Mouse (Mus musculus) macrophage (primary cell): ENCODE measurements around the gene Atg9a. TPM values are rescaled to one million over a fixed set of nuclear protein-coding genes. Genes with fewer than 3 reads are reported as not detected.
A peak's percentile ranks its signal among the peaks of the same experiment; 100 is the strongest.
"Not testable (repeated sequence)": the region's sequence is repeated elsewhere in the genome, so short reads cannot be mapped to it uniquely, and the experiment has no call there.

ENCODE experiments used
- H3K27ac ChIP-seq: fragments of 350-480 bp; formaldehyde crosslinking; 2 replicates; pipeline ENCODE4 v1.9.0; 2021
- H3K36me3 ChIP-seq: fragments of 350-480 bp; formaldehyde crosslinking; 2 replicates; pipeline ENCODE4 v1.9.0; 2021; ENCODE audit errors: inconsistent target
- H3K4me3 ChIP-seq: fragments of 350-480 bp; formaldehyde crosslinking; 2 replicates; pipeline ENCODE4 v1.9.0; 2021; ENCODE audit errors: inconsistent target
- H3K79me2 ChIP-seq: fragments of 350-480 bp; formaldehyde crosslinking; 2 replicates; pipeline ENCODE4 v1.9.0; 2021; ENCODE audit errors: inconsistent target
- WGBS: methylation state at CpG from one replicate; pipeline ENCODE4 v1.1.7; 2026; ENCODE audit warnings: inconsistent platforms; ENCODE audit not compliant: missing documents; 5-methylcytosine and 5-hydroxymethylcytosine counted together
- polyA plus RNA-seq: library from polyadenylated mRNA; stranded (reverse); fragments of 250-400 nt; gene quantifications from 3 replicates; pipeline ENCODE4 v1.2.4, GENCODE M21; 2018; ENCODE audit warnings: inconsistent platforms
- total RNA-seq, 78 experiments: library from RNA; depleted of rRNA; stranded (reverse); fragments of 250-400 nt; gene quantifications; 1 replicate in 9 of 78; 2 replicates in 24 of 78; 3 replicates in 43 of 78; 4 replicates in 2 of 78; pipeline ENCODE4 v1.2.4; 2018; ENCODE audit warnings: inconsistent platforms in 56 of 78

Gene Atg9a
- total RNA-seq (2018; cell fraction: chromatin; rRNA removed): 100 to 1,000 TPM in 1 of 26 experiments, 10 to 100 TPM in 25; 33.1 to 101 (median 49.1) TPM
- 10 to 100 TPM; 13.7 to 24.7 (median 19.8) TPM for total RNA-seq (2018; cell fraction: cytosol; rRNA removed)
- 10 to 100 TPM; 27.1 to 76.2 (median 43.3) TPM for total RNA-seq (2018; cell fraction: nucleus; rRNA removed)
- 9.0 to 21.6 TPM (median 10.2 TPM) in 3 replicates for polyA plus RNA-seq

DNA sequence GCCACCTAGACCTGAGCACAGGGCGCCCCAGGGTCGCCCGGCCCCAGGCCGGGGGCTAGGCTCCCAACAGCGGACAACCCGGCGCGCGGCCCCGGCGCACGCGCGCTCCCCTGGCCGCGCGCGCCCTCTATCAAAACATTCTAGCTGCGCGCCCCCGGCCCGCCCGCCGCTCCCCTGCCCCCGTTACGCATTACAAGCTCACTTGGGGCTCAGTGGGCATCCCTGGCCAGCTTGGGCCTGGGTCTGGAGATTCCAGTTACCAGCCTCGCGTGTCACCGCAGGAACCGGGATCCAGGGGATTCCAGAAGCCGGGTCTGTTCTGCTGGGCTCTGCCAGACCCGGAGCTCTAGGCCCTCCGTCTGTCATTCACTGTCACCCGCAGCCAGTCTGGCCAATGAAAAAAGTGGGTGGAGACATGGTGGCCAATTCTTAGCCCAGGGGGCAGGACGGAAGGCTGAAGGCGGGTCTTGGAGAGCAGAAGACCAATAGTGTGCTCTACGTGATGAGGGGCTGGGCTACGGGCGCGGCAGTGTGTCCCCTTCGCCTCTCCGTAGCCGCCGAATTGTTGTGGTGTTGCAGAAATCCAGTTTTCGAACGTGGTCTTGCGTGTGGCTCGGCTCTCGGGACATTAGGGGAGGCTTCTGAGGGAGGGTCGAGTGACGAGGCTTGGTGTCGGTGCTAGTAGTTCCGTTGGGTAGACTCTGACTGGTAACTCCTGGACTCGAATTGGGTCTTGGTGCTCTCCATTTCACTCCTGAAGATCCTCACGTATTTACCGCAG, at the start of gene Atg9a, which contains the start of gene Ankzf1:
Gene Atg9a, minus strand, starts transcription at position 575 of the 781 bp plus-strand sequence.
Gene Ankzf1, plus strand, starts transcription at position 530 of the 781 bp plus-strand sequence.
- peak within 1 kb of the TSS; percentile 88 for H3K4me3 ChIP-seq
- WGBS: under 1% methylated on average over 56 of the region's 56 CpGs
- H3K36me3 ChIP-seq: peaks cover 19% of the 10 kb centered on the region; the same call in 1 of the 2 replicates
- H3K27ac ChIP-seq: peak within 1 kb of the TSS; percentile 85
- H3K79me2 ChIP-seq: peaks cover 14% of the 10 kb centered on the region; the same call in 1 of the 2 replicates

- Histone ChIP-seq H3K27ac (no peak overlapping the region), H3K4me3 (no peak overlapping the region), H3K79me2 (no peaks in the 10 kb centered on the region), H3K36me3 (no peaks in the 10 kb centered on the region)
- 92% methylated on average over 10 of the region's 10 CpGs for WGBS
Observed at GRCm38 (mm10) chr1:75239591-75239990, 47.6 kb upstream of the Atg9a start.

GRCm38 (mm10) chr1:75236117-75237050, 44.4 kb upstream of the Atg9a start, which contains the start of gene Dnajb2:
Gene Dnajb2 (plus strand): TSS chr1:75236406.
- Histone ChIP-seq H3K36me3 (no peaks in the 10 kb centered on the region), H3K27ac (no peak within 1 kb of the TSS), H3K79me2 (no peaks in the 10 kb centered on the region), H3K4me3 (peak within 1 kb of the TSS; percentile 41)
- 1% methylated on average over 61 of the region's 64 CpGs for WGBS

- Histone ChIP-seq H3K36me3 (no peaks in the 10 kb centered on the region), H3K4me3 (no peak overlapping the region), H3K27ac (no peak overlapping the region), H3K79me2 (no peaks in the 10 kb centered on the region)
- WGBS: under 1% methylated on average over 8 of the region's 8 CpGs
Observed at GRCm38 (mm10) chr1:75234606-75235005, 42.6 kb upstream of the Atg9a start.

DNA sequence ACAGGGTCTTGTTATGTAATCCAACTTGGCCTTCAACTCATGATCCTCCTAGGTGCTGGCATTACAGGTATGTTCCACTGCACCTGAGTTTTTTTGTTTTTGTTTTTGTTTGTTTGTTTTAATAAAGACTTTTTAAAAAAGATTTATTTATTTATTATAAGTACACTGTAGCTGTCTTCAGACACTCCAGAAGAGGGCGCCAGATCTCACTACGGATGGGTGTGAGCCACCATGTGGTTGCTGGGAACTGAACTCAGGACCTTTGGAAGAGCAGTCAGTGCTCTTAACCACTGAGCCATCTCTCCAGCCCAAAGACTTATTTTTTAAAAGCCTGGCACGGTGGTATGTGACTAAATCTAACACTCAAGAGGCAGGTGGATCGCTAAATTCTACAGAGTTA, 40.5 kb upstream of the Atg9a start:
- H3K4me3 ChIP-seq, H3K79me2 ChIP-seq, H3K27ac ChIP-seq, H3K36me3 ChIP-seq: not testable (repeated sequence)
- 85% methylated on average over 4 of the region's 4 CpGs for WGBS

GRCm38 (mm10) chr1:75231664-75232152, 39.7 kb upstream of the Atg9a start, which contains the start of gene A630095N17Rik:
Gene A630095N17Rik (minus strand): TSS chr1:75232102.
- Histone ChIP-seq H3K79me2 (no peaks in the 10 kb centered on the region), H3K36me3 (no peaks in the 10 kb centered on the region), H3K27ac (no peak within 1 kb of the TSS), H3K4me3 (no peak within 1 kb of the TSS)
- 94% methylated on average over 5 of the region's 5 CpGs for WGBS

- Histone ChIP-seq H3K27ac (no peak overlapping the region), H3K79me2 (no peaks in the 10 kb centered on the region), H3K4me3 (no peak overlapping the region), H3K36me3 (no peaks in the 10 kb centered on the region)
- WGBS: 85% methylated on average over 4 of the region's 4 CpGs
Observed at GRCm38 (mm10) chr1:75231224-75231623, 39.2 kb upstream of the Atg9a start.

DNA sequence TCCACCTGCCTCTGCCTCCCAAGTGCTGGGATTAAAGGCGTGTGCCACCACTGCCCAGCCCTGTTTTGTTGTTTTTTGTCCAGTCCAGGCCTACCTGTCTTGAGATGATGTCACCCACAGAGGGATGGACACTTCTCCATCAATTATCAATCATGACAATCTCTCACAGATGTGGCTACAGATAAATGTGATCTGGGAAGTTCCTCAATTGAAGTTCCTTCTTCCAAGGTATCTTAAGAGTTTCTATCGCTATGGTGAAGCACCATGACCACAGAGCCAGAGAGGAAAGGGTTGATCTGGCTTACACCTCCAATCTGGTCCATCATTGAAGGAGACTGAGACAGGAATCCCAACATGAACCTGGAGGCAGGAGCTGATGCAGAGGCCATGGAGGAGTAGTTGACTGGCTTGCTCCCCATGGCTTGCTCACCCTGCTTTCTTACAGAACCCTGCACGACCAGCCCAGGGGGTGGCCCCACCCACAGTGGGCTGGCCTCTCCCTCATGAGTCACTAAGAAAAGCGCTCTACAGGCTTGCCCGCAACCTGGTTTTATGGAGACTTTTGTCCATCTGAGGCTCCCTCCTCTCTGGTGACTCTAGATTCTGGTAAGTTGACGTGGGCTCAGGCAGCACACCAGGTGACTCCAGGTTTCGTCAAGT, 38.5 kb upstream of the Atg9a start:
- 46% methylated on average over 7 of the region's 7 CpGs for WGBS
- Histone ChIP-seq H3K4me3 (no peak overlapping the region), H3K27ac (no peak overlapping the region), H3K79me2 (no peaks in the 10 kb centered on the region), H3K36me3 (no peaks in the 10 kb centered on the region)

- no peaks in the 10 kb centered on the region for H3K36me3 ChIP-seq
- H3K4me3 ChIP-seq: no peak overlapping the region
- no peaks in the 10 kb centered on the region for H3K79me2 ChIP-seq
- H3K27ac ChIP-seq: no peak overlapping the region
- 34% methylated on average over 4 of the region's 4 CpGs for WGBS
Observed at GRCm38 (mm10) chr1:75229158-75229557, 37.2 kb upstream of the Atg9a start.

- Histone ChIP-seq H3K27ac (no peak overlapping the region), H3K4me3 (no peak overlapping the region), H3K36me3 (no peaks in the 10 kb centered on the region), H3K79me2 (no peaks in the 10 kb centered on the region)
- WGBS: 100% methylated on average over 1 of the region's 1 CpGs
Observed at GRCm38 (mm10) chr1:75227653-75228052, 35.7 kb upstream of the Atg9a start.

GRCm38 (mm10) chr1:75226138-75226537, 34.1 kb upstream of the Atg9a start:
- Histone ChIP-seq H3K27ac (no peak overlapping the region), H3K4me3 (no peak overlapping the region), H3K79me2 (no peaks in the 10 kb centered on the region), H3K36me3 (no peaks in the 10 kb centered on the region)
- no CpG with 5 or more reads among the region's 2 CpGs for WGBS

DNA sequence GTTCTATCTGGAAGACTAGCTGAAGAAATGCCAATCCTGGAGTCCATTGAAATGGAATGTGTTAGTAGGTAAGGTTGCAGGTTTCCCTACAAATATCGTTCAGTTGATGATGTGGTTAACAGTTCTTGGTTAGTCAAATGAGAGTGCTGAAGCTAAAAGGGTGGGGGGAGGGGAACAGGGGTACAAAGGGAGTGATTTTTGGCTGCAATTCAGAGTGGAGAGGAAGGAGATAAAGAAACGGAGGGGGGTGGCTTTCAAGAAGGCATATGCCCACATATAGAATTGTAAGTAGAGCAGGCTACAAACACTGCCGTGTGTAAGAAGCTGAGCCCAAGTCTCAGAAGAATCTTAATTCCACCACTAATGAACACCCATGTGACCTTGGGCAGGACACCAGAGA, 33.5 kb upstream of the Atg9a start:
- no peak overlapping the region for H3K27ac ChIP-seq
- no peaks in the 10 kb centered on the region for H3K36me3 ChIP-seq
- H3K79me2 ChIP-seq: no peaks in the 10 kb centered on the region
- H3K4me3 ChIP-seq: no peak overlapping the region
- 40% methylated on average over 3 of the region's 3 CpGs for WGBS

DNA sequence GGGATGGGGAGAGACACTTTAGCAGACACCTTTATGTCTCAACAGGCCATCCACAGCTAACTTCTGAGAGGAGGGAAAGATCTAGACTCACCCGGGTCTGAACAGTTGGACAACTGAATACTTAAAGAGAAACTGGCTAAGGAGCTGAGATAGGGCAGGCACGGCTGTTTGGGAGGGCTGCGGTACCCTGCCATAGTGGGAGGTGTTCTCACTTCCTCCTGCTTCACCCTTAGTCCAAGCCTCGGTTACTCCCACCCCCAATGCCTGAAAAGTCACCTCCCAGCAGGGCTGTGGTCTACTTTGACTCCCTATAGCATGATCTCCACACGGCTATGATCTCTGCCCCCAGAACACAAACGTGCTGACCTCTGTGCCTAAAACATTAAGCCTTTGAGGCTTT, 31.5 kb upstream of the Atg9a start:
- Histone ChIP-seq H3K4me3 (no peak overlapping the region), H3K36me3 (no peaks in the 10 kb centered on the region), H3K27ac (no peak overlapping the region), H3K79me2 (peaks cover 5% of the 10 kb centered on the region; the same call in 1 of the 2 replicates)
- WGBS: 9% methylated on average over 6 of the region's 6 CpGs

GRCm38 (mm10) chr1:75222926-75223325, 30.9 kb upstream of the Atg9a start:
- no peaks in the 10 kb centered on the region for H3K36me3 ChIP-seq

More at GRCm38 (mm10) chr1:75222926-75223325, 30.9 kb upstream of the Atg9a start:
- no peak overlapping the region for H3K27ac ChIP-seq
- WGBS: 44% methylated on average over 6 of the region's 6 CpGs
- H3K4me3 ChIP-seq: no peak overlapping the region
- H3K79me2 ChIP-seq: peaks cover 11% of the 10 kb centered on the region; the same call in 1 of the 2 replicates
